Mouse (Mus musculus) midbrain, embryonic 12.5 days (tissue): ENCODE data around the gene Ruvbl2. TPM values are rescaled to one million over a fixed set of nuclear protein-coding genes. Genes with fewer than 3 reads are reported as not detected.
"Not testable (repeated sequence)": the region's sequence is repeated elsewhere in the genome, so short reads cannot be mapped to it uniquely, and the experiment has no call there.

ENCODE experiments used
- ATAC-seq: fragments of 200-750 bp; cut with Nextera tagmentation; 2 replicates; pipeline ENCODE4 v1.8.0; 2017; ENCODE audit warnings: low read depth, moderate TSS enrichment, moderate library complexity; ENCODE audit not compliant: low FRiP score
- H3K27ac ChIP-seq: fragments of 300-500 bp; sonication (generic); replicated peaks from 2 replicates; pipeline ENCODE4 v1.5.1; 2016; ENCODE audit warnings: mild to moderate bottlenecking
- H3K27me3 ChIP-seq: fragments of 300-500 bp; sonication (generic); 2 replicates; pipeline ENCODE4 v1.6.1; 2016; ENCODE audit warnings: mild to moderate bottlenecking
- H3K36me3 ChIP-seq: fragments of 300-500 bp; sonication (generic); 2 replicates; pipeline ENCODE4 v1.6.1; 2016
- H3K4me1 ChIP-seq: fragments of 300-500 bp; sonication (generic); 2 replicates; pipeline ENCODE4 v1.6.1; 2016
- H3K4me2 ChIP-seq: fragments of 300-500 bp; sonication (generic); replicated peaks from 2 replicates; pipeline ENCODE4 v1.6.1; 2016; ENCODE audit warnings: mild to moderate bottlenecking, moderate library complexity
- H3K4me3 ChIP-seq: fragments of 300-500 bp; sonication (generic); 2 replicates; pipeline ENCODE4 v1.5.1; 2016; ENCODE audit warnings: mild to moderate bottlenecking
- H3K9ac ChIP-seq: fragments of 300-500 bp; sonication (generic); replicated peaks from 2 replicates; pipeline ENCODE4 v1.6.1; 2016; ENCODE audit warnings: mild to moderate bottlenecking, moderate library complexity
- H3K9me3 ChIP-seq: fragments of 300-500 bp; sonication (generic); 2 replicates; pipeline ENCODE4 v1.6.1; 2016; ENCODE audit warnings: mild to moderate bottlenecking
- WGBS: fragments of 180-500 bp; shearing (Covaris S2); methylation state at CpG from one replicate; pipeline ENCODE4 v1.1.7; 2016; 5-methylcytosine and 5-hydroxymethylcytosine counted together
- polyA plus RNA-seq: library from polyadenylated mRNA; unstranded; fragments of >200 nt; fragmentation: Nextera tagmentation; extraction: Ambion mirVana; gene quantifications from 2 replicates; pipeline ENCODE4 v1.2.1, GENCODE M21; 2016

Gene Ruvbl2
- polyA plus RNA-seq, 1 experiment from 2014 or later, result 153 TPM

DNA sequence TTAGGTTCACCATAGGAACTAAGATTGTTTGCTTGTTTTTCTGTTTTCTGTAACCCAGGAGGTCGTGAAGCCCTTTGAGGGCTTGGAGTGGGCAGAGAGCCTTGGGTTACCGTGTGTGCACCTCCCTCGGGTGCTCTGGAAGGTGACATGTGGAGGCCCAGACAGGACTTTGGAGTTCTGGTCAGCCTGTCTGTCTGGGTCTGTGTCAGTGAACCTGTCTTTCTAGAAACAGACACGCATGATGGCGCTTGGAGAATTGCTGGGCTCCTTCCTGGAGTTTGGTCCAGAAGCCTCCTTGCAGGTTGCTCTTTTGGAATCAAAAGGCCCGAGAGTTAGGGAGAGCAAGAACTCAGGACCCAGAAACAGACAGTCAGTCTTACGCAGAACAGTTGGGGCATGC, 22.5 kb upstream of the Ruvbl2 start:
- peaks cover 62% of the 10 kb centered on the region for H3K36me3 ChIP-seq
- H3K9ac ChIP-seq, result 0 out of 2 replicates have a peak overlapping the region, but pooled peaks have one; percentile 53
- peak; percentile 1; the same call in 1 of the 2 replicates for ATAC-seq

DNA sequence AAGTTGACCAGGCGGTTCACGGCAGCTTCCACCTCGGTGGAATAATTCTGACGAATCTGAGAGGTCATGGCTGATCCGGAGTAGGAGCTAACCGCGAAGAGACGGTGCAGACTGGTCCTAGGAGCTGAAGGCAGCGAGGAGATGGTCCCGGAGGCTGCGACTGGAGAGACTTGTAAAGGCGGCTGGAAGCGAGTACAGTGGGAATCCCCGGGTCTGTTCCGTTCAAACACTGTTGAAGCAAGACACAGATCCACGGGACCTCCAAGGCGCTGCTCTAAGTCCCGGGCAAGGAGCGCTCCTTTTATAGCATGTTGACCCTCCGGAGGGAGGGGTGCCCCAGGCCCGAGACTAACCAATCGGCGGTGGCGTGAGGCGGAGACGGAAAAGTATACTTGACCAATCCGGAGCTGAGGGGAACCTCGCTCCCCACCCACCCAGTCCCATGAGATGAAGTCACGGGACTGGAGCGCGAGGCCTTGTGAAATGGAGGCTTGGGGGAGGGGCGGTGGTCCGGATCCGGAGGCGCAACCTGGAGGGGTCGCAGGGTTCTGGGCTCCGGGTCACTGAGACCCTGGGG, 21.8 kb upstream of the Ruvbl2 start, which contains the start of gene Ftl1:
TSS of gene Ftl1 (minus strand) at position 321 of the 577 bp plus-strand sequence.
- not testable (repeated sequence) for H3K27me3 ChIP-seq, H3K9me3 ChIP-seq
- Histone ChIP-seq H3K4me3 (peak within 1 kb of the TSS; percentile 87), H3K27ac (peak within 1 kb of the TSS; percentile 93), H3K4me1 (peaks cover 40% of the 10 kb centered on the region), H3K36me3 (peaks cover 62% of the 10 kb centered on the region), H3K9ac (peak within 1 kb of the TSS; percentile 91), H3K4me2 (peak within 1 kb of the TSS; percentile 82)
- under 1% methylated on average over 37 of the region's 37 CpGs for WGBS
- peak; percentile 97 for ATAC-seq

More for the DNA sequence above, 22.5 kb upstream of the Ruvbl2 start:
- Histone ChIP-seq H3K9me3 (no peaks in the 10 kb centered on the region), H3K27me3 (no peaks in the 10 kb centered on the region), H3K27ac (peak overlapping the region; percentile 93), H3K4me2 (peak overlapping the region; percentile 52), H3K4me3 (peak overlapping the region; percentile 87; the same call in 1 of the 2 replicates), H3K4me1 (peaks cover 45% of the 10 kb centered on the region)
- whole genome bisulfite sequencing, result 78% methylated on average over 7 of the region's 7 CpGs

- Histone ChIP-seq H3K4me2 (peak overlapping the region; percentile 82), H3K9ac (peak overlapping the region; percentile 91), H3K36me3 (peaks cover 62% of the 10 kb centered on the region), H3K4me1 (peaks cover 40% of the 10 kb centered on the region), H3K9me3 (no peaks in the 10 kb centered on the region), H3K27me3 (no peaks in the 10 kb centered on the region), H3K4me3 (peak overlapping the region; percentile 87), H3K27ac (peak overlapping the region; percentile 93)
- peak; percentile 72 for ATAC-seq
- under 1% methylated on average over 42 of the region's 43 CpGs for WGBS
Measured at GRCm38 (mm10) chr7:45458748-45459563, 21.1 kb upstream of the Ruvbl2 start.

GRCm38 (mm10) chr7:45457204-45458060, 19.5 kb upstream of the Ruvbl2 start:
- ATAC-seq, result no peak
- Histone ChIP-seq H3K4me3 (peak overlapping the region; percentile 87), H3K4me1 (peaks cover 40% of the 10 kb centered on the region), H3K4me2 (peak overlapping the region; percentile 82), H3K9ac (peak overlapping the region; percentile 91), H3K36me3 (peaks cover 55% of the 10 kb centered on the region), H3K27ac (peak overlapping the region; percentile 44), H3K27me3 (no peaks in the 10 kb centered on the region), H3K9me3 (no peaks in the 10 kb centered on the region)
- 67% methylated on average over 10 of the region's 10 CpGs for WGBS

DNA sequence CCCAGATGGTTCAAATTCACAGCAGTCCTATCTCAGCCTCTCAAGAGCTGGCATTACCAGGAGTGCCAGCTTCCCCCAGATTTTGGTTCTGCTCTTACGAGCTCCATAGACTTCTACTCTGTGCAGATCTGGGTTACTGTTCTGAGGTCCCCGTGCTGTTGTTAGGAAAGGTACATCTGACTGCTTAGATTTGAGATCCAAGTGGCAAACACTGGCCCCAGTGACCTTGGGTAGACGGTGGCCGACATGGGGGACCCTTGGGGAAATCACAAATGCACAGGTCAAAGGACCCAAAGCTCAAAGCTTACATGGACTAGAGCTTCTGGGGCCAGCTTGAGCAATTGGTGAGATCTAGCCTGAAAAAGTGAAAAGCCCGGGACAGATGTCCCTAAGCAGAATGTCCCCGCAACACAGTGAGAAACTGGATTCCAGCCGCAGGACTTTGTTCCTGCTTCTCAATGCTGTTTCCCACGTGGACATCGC, 18.9 kb upstream of the Ruvbl2 start:
- Histone ChIP-seq H3K9me3 (no peaks in the 10 kb centered on the region), H3K27me3 (no peaks in the 10 kb centered on the region), H3K27ac (peak overlapping the region; percentile 44), H3K4me1 (peaks cover 37% of the 10 kb centered on the region), H3K36me3 (peaks cover 54% of the 10 kb centered on the region), H3K4me3 (peak overlapping the region; percentile 87), H3K9ac (peak overlapping the region; percentile 91; the same call in 1 of the 2 replicates), H3K4me2 (peak overlapping the region; percentile 82)
- WGBS, result 57% methylated on average over 9 of the region's 9 CpGs
- ATAC-seq, result no peak

DNA sequence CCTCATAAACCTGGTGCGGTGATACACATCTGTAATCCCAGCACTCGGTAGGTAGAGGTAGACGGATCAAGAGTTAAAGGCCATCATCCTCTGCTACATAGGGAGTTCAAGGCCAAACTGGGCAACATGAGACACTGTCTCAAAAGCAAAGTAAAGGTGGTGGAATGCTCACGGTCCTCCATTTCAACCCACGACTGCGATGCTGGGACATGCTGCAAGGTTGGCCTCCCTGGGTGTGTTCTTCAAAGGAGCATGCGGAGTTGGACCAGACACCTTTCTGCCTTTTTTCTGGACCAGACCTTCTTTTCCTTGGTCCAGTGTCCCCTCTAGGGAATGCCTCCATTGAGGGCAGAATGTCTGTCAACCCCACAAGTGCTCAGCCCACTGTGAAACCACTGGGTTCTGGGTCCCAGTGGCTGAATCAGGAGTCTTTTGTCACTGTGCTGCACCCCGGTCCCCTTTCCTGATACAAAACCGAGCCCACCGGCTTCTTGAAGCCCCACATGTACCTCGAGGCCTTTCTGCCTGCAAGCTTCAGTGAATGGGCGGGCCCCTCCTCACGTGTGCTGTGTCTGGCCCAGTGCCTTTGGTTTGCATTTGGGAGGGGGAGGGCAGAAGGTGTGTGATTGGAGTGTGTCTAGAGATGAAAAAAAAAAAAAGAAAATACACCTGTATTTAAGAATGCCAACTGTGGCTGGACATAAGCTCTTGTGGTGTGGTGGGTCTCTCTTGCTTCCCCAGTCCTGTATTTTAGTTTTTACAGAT, 18.2 kb upstream of the Ruvbl2 start:
- WGBS, result 82% methylated on average over 13 of the region's 13 CpGs
- H3K9ac ChIP-seq, result no peak overlapping the region
- H3K9me3 ChIP-seq, result no peaks in the 10 kb centered on the region
- H3K27me3 ChIP-seq, result no peaks in the 10 kb centered on the region
- H3K4me2 ChIP-seq, result no peak overlapping the region
- no peak for ATAC-seq
- peaks cover 57% of the 10 kb centered on the region for H3K36me3 ChIP-seq
- no peak overlapping the region for H3K4me3 ChIP-seq
- H3K4me1 ChIP-seq, result peaks cover 32% of the 10 kb centered on the region
- H3K27ac ChIP-seq, result peak overlapping the region; percentile 44; the same call in 1 of the 2 replicates

DNA sequence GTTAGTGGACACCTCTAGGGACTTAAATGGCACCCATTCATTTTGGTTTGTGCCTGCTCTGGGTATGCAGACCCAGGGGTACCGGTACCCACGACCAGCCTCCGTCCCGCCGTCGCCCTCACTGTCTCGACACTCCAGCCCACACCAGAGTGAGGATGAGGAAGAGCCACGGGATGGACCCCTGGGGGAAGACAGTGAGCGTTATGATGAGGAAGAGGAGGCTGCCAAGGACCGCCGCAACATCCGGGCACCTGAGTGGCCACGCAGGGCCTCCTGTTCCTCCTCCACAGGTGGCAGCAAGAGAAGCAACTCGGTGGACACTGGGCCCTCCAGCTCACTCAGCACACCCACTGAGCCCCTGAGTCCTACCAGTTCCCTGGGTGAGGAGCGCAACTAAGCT, 17.1 kb upstream of the Ruvbl2 start:
- no peaks in the 10 kb centered on the region for H3K27me3 ChIP-seq
- peaks cover 54% of the 10 kb centered on the region for H3K36me3 ChIP-seq
- H3K4me2 ChIP-seq, result no peak overlapping the region
- no peak overlapping the region for H3K27ac ChIP-seq
- H3K4me1 ChIP-seq, result peaks cover 21% of the 10 kb centered on the region
- ATAC-seq, result no peak
- H3K9ac ChIP-seq, result no peak overlapping the region
- no peak overlapping the region for H3K4me3 ChIP-seq
- WGBS, result 94% methylated on average over 15 of the region's 15 CpGs
- H3K9me3 ChIP-seq, result no peaks in the 10 kb centered on the region

GRCm38 (mm10) chr7:45451344-45451982, 13.6 kb upstream of the Ruvbl2 start:
- Histone ChIP-seq H3K4me1 (0 out of 2 replicates have a peak, but pooled peaks cover under 1% of the 10 kb centered on the region), H3K4me2 (no peak overlapping the region), H3K27me3 (no peaks in the 10 kb centered on the region), H3K27ac (no peak overlapping the region), H3K36me3 (peaks cover 52% of the 10 kb centered on the region), H3K9ac (no peak overlapping the region), H3K9me3 (no peaks in the 10 kb centered on the region), H3K4me3 (no peak overlapping the region)
- peak; percentile 74 for ATAC-seq
- WGBS, result 56% methylated on average over 23 of the region's 23 CpGs

- Histone ChIP-seq H3K4me2 (no peak overlapping the region), H3K36me3 (peaks cover 53% of the 10 kb centered on the region), H3K4me3 (no peak overlapping the region), H3K27me3 (no peaks in the 10 kb centered on the region), H3K9ac (no peak overlapping the region), H3K27ac (no peak overlapping the region), H3K4me1 (no peaks in the 10 kb centered on the region), H3K9me3 (no peaks in the 10 kb centered on the region)
- WGBS, result 89% methylated on average over 1 of the region's 1 CpGs
- no peak for ATAC-seq
Measured at GRCm38 (mm10) chr7:45449974-45450373, 12.1 kb upstream of the Ruvbl2 start.

DNA sequence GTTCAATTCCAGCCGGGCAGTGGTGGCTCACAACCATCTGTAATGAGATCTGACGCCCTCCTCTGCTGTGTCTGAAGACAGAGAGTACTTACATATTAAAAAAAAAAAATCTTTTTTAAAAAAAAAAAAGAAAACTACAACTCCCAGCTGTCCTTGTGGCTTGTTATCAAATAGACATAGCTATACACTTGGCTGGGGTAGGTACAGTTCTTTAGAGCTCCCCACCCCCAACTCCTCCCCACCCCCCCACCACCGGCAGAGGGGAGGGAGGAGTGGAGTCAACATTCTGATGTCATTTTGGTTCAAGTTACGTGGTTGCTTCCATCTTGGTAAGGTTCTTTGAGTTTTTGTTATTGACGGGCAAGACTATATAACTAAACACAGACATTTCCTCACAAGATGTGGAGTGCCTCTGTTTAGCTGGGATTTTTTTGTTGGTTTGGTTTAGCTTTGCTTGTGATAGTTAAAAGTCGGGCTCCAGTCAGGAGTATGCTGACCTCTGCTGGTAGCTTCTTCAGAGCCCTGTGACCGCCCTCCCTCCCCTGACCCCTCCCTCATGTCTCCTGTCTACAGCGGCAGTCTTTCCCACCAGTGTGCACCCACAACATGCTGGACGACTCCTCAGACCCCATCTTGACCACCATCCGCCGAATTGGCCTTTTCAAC, 9.6 kb upstream of the Ruvbl2 start:
- H3K9me3 ChIP-seq, result no peaks in the 10 kb centered on the region
- H3K9ac ChIP-seq, result no peak overlapping the region
- ATAC-seq, result no peak
- H3K4me3 ChIP-seq, result no peak overlapping the region
- no peaks in the 10 kb centered on the region for H3K4me1 ChIP-seq
- H3K4me2 ChIP-seq, result no peak overlapping the region
- no peak overlapping the region for H3K27ac ChIP-seq
- H3K36me3 ChIP-seq, result peaks cover 55% of the 10 kb centered on the region
- 41% methylated on average over 11 of the region's 11 CpGs for WGBS
- no peaks in the 10 kb centered on the region for H3K27me3 ChIP-seq
